Mouse (Mus musculus) G1E (cell line): ENCODE data around the gene Slc16a5.

Experiments
- CTCF ChIP-seq: IDR thresholded peaks from 2 replicates; pipeline ENCODE4 v1.5.1; 2012; ENCODE audit warnings: low read depth, low read length, inconsistent platforms, mixed read lengths
- TAL1 ChIP-seq: conservative IDR thresholded peaks from 2 replicates; pipeline ENCODE4 v1.6.1; 2012; ENCODE audit warnings: low read depth, low read length, inconsistent platforms, mixed read lengths

DNA sequence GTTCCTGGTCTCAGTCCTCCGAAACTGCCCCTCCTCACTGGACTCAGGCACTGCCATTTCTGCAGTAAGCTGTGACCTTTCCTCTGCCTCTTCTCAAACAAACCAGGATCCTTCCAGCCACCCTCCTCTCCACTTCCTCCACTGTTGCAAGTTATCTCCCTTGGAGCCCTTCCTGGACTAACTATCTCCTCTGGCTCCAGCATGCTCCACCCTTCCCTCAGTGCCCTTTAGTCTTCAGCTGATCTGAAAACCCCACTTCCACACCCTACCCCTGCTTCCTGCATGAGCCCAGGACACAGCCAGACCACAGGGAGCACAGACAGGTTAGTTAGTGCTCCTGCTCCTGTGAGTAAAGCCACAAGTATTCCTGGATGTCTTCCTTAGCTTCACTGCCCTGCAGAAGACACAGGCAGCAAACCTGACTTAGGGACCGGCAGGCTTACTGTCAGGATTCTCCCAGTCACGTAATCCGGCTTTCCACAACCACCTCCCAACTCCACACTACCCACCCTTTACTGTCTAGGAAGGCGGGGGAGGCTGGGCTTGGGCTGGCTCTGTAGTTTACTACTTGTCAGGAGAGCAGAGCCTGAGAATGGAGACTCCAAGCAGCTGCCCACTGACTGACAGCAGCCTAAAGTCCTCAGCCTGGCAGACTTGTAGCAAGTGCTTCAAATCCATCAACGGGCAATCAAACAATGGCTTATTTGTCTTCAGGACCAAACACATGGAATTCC, 47.7 kb downstream of the Slc16a5 start:
- no peak for TF ChIP-seq CTCF
- TF ChIP-seq TAL1, result no peak
